Mouse (Mus musculus) embryonic facial prominence, embryonic 14.5 days (tissue): ENCODE data around the gene Nudcd2. TPM values are rescaled to one million over a fixed set of nuclear protein-coding genes. Genes with fewer than 3 reads are reported as not detected.
A peak's percentile ranks its signal among the peaks of the same experiment; 100 is the strongest.

Experiments used
- ATAC-seq: fragments of 200-750 bp; cut with Nextera tagmentation; 2 replicates; pipeline ENCODE4 v1.8.0; 2017; ENCODE audit warnings: low read depth, moderate number of reproducible peaks, moderate TSS enrichment
- DNase-seq: peaks from one replicate; pipeline ENCODE4 v3.0.0-alpha.2; 2015; ENCODE audit warnings: low spot score
- H3K27ac ChIP-seq: fragments of 300-500 bp; sonication (generic); replicated peaks from 2 replicates; pipeline ENCODE4 v1.5.1; 2014; ENCODE audit warnings: low read depth, mild to moderate bottlenecking, low read length, moderate library complexity
- H3K27me3 ChIP-seq: fragments of 300-500 bp; sonication (generic); replicated peaks from 2 replicates; pipeline ENCODE4 v1.6.1; 2014; ENCODE audit warnings: low read length; ENCODE audit not compliant: control insufficient read depth, insufficient read depth
- H3K36me3 ChIP-seq: fragments of 300-500 bp; sonication (generic); 2 replicates; pipeline ENCODE4 v1.6.1; 2014; ENCODE audit warnings: low read length, mixed read lengths; ENCODE audit not compliant: control insufficient read depth, insufficient read depth
- H3K4me1 ChIP-seq: fragments of 300-500 bp; sonication (generic); 2 replicates; pipeline ENCODE4 v1.6.1; 2014; ENCODE audit warnings: antibody characterized with exemption, low read length; ENCODE audit not compliant: control insufficient read depth, insufficient read depth
- H3K4me2 ChIP-seq: fragments of 300-500 bp; sonication (generic); 2 replicates; pipeline ENCODE4 v1.6.1; 2014; ENCODE audit warnings: low read depth, mild to moderate bottlenecking, low read length, moderate library complexity, mixed read lengths
- H3K4me3 ChIP-seq: fragments of 300-500 bp; sonication (generic); 2 replicates; pipeline ENCODE4 v1.5.1; 2014; ENCODE audit warnings: low read depth, mild to moderate bottlenecking, low read length
- H3K9ac ChIP-seq: fragments of 300-500 bp; sonication (generic); 2 replicates; pipeline ENCODE4 v1.6.1; 2014; ENCODE audit warnings: low read depth, mild to moderate bottlenecking, low read length, moderate library complexity, mixed read lengths
- H3K9me3 ChIP-seq: fragments of 300-500 bp; sonication (generic); 2 replicates; pipeline ENCODE4 v1.6.1; 2016; ENCODE audit warnings: low read length; ENCODE audit not compliant: control insufficient read depth
- WGBS: fragments of 180-500 bp; shearing (Covaris S2); extraction: QIAGEN DNeasy Blood & Tissue Kit; methylation state at CpG from one replicate; pipeline ENCODE4 v1.1.7; 2014; 5-methylcytosine and 5-hydroxymethylcytosine counted together
- polyA plus RNA-seq: library from polyadenylated mRNA; unstranded; fragments of >200 nt; fragmentation: Nextera tagmentation; extraction: Ambion mirVana; gene quantifications from 2 replicates; pipeline ENCODE4 v1.2.1, GENCODE M21; 2014

The Nudcd2 gene
- 122 and 138 TPM in 2 replicates for polyA plus RNA-seq

- peak within 1 kb of the TSS; percentile 97 for H3K9ac ChIP-seq
- H3K36me3 ChIP-seq: peaks cover 30% of the 10 kb centered on the region
- peak within 1 kb of the TSS; percentile 87 for H3K4me2 ChIP-seq
- under 1% methylated on average over 52 of the region's 52 CpGs for WGBS
- ATAC-seq (peak; percentile 99), DNase-seq (peak; percentile 99)
- peak within 1 kb of the TSS; percentile 84 for H3K27ac ChIP-seq
- H3K27me3 ChIP-seq: no peaks in the 10 kb centered on the region
- H3K9me3 ChIP-seq: no peaks in the 10 kb centered on the region
- peak within 1 kb of the TSS; percentile 95 for H3K4me3 ChIP-seq
- H3K4me1 ChIP-seq: peaks cover 16% of the 10 kb centered on the region; the same call in 1 of the 2 replicates
Observed at GRCm38 (mm10) chr11:40733339-40734174, at the start of gene Nudcd2, which contains the start of gene Hmmr. Gene Nudcd2, plus strand, starts transcription at chr11:40733667. Gene Hmmr, minus strand, starts transcription at chr11:40733422.

GRCm38 (mm10) chr11:40690444-40691127 is 42.9 kb upstream of the Nudcd2 start:
- Histone ChIP-seq H3K36me3 (peaks cover 20% of the 10 kb centered on the region), H3K27me3 (no peaks in the 10 kb centered on the region), H3K4me1 (peaks cover 18% of the 10 kb centered on the region), H3K4me3 (peak overlapping the region; percentile 88), H3K9me3 (no peaks in the 10 kb centered on the region), H3K27ac (no peak overlapping the region), H3K9ac (peak overlapping the region; percentile 34; the same call in 1 of the 2 replicates), H3K4me2 (peak overlapping the region; percentile 65)
- ATAC-seq (peak; percentile 2; the same call in 1 of the 2 replicates), DNase-seq (peak; percentile 62)
- WGBS: 56% methylated on average over 5 of the region's 5 CpGs

GRCm38 (mm10) chr11:40692101-40692509 is 41.4 kb upstream of the Nudcd2 start:
- peak; percentile 71 for ATAC-seq
- peak overlapping the region; percentile 98 for H3K27ac ChIP-seq
- peak; percentile 55 for DNase-seq
- H3K9ac ChIP-seq: peak overlapping the region; percentile 77
- peaks cover 5% of the 10 kb centered on the region for H3K36me3 ChIP-seq
- H3K4me1 ChIP-seq: peaks cover 18% of the 10 kb centered on the region
- 0% methylated on average over 27 of the region's 28 CpGs for WGBS
- no peaks in the 10 kb centered on the region for H3K27me3 ChIP-seq
- H3K9me3 ChIP-seq: no peaks in the 10 kb centered on the region
- H3K4me3 ChIP-seq: peak overlapping the region; percentile 88
- peak overlapping the region; percentile 65 for H3K4me2 ChIP-seq

GRCm38 (mm10) chr11:40692511-40693365 is 40.7 kb upstream of the Nudcd2 start:
- peak overlapping the region; percentile 88 for H3K4me3 ChIP-seq
- 1% methylated on average over 34 of the region's 36 CpGs for WGBS
- H3K4me2 ChIP-seq: peak overlapping the region; percentile 65
- DNase-seq (peak; percentile 97), ATAC-seq (peak; percentile 95)
- H3K27me3 ChIP-seq: no peaks in the 10 kb centered on the region
- H3K9ac ChIP-seq: peak overlapping the region; percentile 77
- H3K4me1 ChIP-seq: peaks cover 18% of the 10 kb centered on the region
- no peaks in the 10 kb centered on the region for H3K9me3 ChIP-seq
- no peaks in the 10 kb centered on the region for H3K36me3 ChIP-seq
- peak overlapping the region; percentile 98 for H3K27ac ChIP-seq

GRCm38 (mm10) chr11:40693366-40693951 is 40.0 kb upstream of the Nudcd2 start:
- peaks cover 18% of the 10 kb centered on the region for H3K4me1 ChIP-seq

GRCm38 (mm10) chr11:40694311-40695087 is 39.0 kb upstream of the Nudcd2 start:
- Histone ChIP-seq H3K9me3 (peaks cover 1% of the 10 kb centered on the region; the same call in 1 of the 2 replicates), H3K9ac (peak overlapping the region; percentile 77), H3K36me3 (no peaks in the 10 kb centered on the region), H3K4me2 (peak overlapping the region; percentile 65), H3K27me3 (no peaks in the 10 kb centered on the region), H3K4me3 (peak overlapping the region; percentile 88), H3K27ac (peak overlapping the region; percentile 98), H3K4me1 (peaks cover 18% of the 10 kb centered on the region)
- DNase-seq (peak; percentile 91), ATAC-seq (peak; percentile 50)
- under 1% methylated on average over 31 of the region's 31 CpGs for WGBS

More at GRCm38 (mm10) chr11:40693366-40693951, 40.0 kb upstream of the Nudcd2 start:
- peak overlapping the region; percentile 77 for H3K9ac ChIP-seq
- no peaks in the 10 kb centered on the region for H3K9me3 ChIP-seq
- WGBS: 0% methylated on average over 16 of the region's 16 CpGs
- peak; percentile 16; the same call in 1 of the 2 replicates for ATAC-seq
- no peaks in the 10 kb centered on the region for H3K36me3 ChIP-seq
- H3K4me3 ChIP-seq: peak overlapping the region; percentile 88
- H3K4me2 ChIP-seq: peak overlapping the region; percentile 65
- peak; percentile 92 for DNase-seq
- no peaks in the 10 kb centered on the region for H3K27me3 ChIP-seq
- H3K27ac ChIP-seq: peak overlapping the region; percentile 98

- Histone ChIP-seq H3K9me3 (peaks cover 5% of the 10 kb centered on the region; the same call in 1 of the 2 replicates), H3K36me3 (no peaks in the 10 kb centered on the region), H3K4me1 (peaks cover 13% of the 10 kb centered on the region), H3K4me2 (peak within 1 kb of the TSS; percentile 65), H3K9ac (peak within 1 kb of the TSS; percentile 77), H3K27ac (peak within 1 kb of the TSS; percentile 98), H3K27me3 (no peaks in the 10 kb centered on the region), H3K4me3 (peak within 1 kb of the TSS; percentile 88)
- DNase-seq (no peak), ATAC-seq (no peak)
- WGBS: 77% methylated on average over 9 of the region's 9 CpGs
Observed at GRCm38 (mm10) chr11:40695103-40695502, 38.4 kb upstream of the Nudcd2 start, which contains the start of gene Mat2b. Gene Mat2b, minus strand, starts transcription at chr11:40695203.
